Mouse (Mus musculus): ENCODE data around the gene Mindy1. TPM values are rescaled to one million over a fixed set of nuclear protein-coding genes. Genes with fewer than 3 reads are reported as not detected.
"Not testable (repeated sequence)": the region's sequence is repeated elsewhere in the genome, so short reads cannot be mapped to it uniquely, and the experiment has no call there.

Mindy1 gene
- polyA plus RNA-seq, 1 experiment from 2014 or later: 42.5 TPM

DNA sequence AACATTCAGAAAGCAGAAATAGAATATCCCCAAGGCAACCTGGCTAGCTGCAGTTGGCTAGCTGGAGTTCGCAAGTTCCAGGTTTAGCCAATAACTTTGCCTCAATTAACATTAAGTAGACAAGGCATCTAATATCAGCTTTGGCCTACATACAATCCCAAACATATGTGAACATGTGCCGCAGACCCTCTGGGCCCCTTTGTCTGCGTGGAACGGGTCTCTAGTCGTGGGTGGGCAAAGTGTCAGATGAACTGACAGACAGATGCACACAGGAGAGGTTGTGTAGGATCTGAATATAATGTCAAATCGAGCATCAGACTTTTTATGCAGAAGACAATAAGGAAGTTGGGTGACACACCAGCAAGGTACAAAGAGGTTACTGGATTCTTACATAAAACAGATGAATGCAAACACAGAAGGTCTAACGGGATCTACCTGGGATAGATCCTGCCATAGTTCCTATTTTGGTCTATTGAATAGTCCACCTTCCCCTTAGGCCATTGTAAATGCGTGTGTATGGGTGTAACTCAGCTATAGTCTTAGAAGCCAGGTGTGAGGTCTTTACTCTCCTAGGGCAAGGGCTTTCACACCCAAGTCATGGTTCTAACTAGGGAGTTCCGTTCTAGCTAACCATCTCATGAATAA is 62.3 kb downstream of the Mindy1 start:
- H3K9ac ChIP-seq (ENCODE audit: low read depth, low read length); H3K4me1 ChIP-seq (ENCODE audit: control insufficient read depth, insufficient read depth, low read length); ATAC-seq; H3K4me2 ChIP-seq (ENCODE audit: low read length); H3K27ac ChIP-seq (ENCODE audit: low read length); H3K4me3 ChIP-seq (ENCODE audit: low read depth, low read length); H3K27me3 ChIP-seq (ENCODE audit: control insufficient read depth, insufficient read depth, low read depth, low read length); H3K9me3 ChIP-seq (replicated peaks; ENCODE audit: control insufficient read depth, low read length, poor library complexity, severe bottlenecking): not testable (repeated sequence)
- 96% methylated on average over 9 of the region's 9 CpGs for WGBS
- peaks cover 61% of the 10 kb centered on the region for H3K36me3 ChIP-seq (ENCODE audit: control insufficient read depth, insufficient read depth, low read length)

Other genes with a start within 250 kb of the Mindy1 start
- gene Psmd4, start 238.7 kb upstream of the Mindy1 start, polyA plus RNA-seq (2015; fragmentation: Nextera tagmentation; extraction: Ambion mirVana): 253 and 254 TPM in 2 replicates
- 15.0 and 17.0 TPM in 2 replicates for gene Pip5k1a, start 174.4 kb upstream of the Mindy1 start, polyA plus RNA-seq (2015; fragmentation: Nextera tagmentation; extraction: Ambion mirVana)
- gene Vps72, start 170.3 kb upstream of the Mindy1 start, polyA plus RNA-seq (2015; fragmentation: Nextera tagmentation; extraction: Ambion mirVana): 170 and 184 TPM in 2 replicates
- gene Tmod4, start 156.9 kb upstream of the Mindy1 start, polyA plus RNA-seq (2015; fragmentation: Nextera tagmentation; extraction: Ambion mirVana): 1.1 TPM in 2 replicates
- gene Scnm1, start 147.3 kb upstream of the Mindy1 start, polyA plus RNA-seq (2015; fragmentation: Nextera tagmentation; extraction: Ambion mirVana): 79.5 and 79.8 TPM in 2 replicates
- gene Lysmd1, start 147.3 kb upstream of the Mindy1 start, polyA plus RNA-seq (2015; fragmentation: Nextera tagmentation; extraction: Ambion mirVana): 53.8 and 57.6 TPM in 2 replicates
- gene Tnfaip8l2, start 139.0 kb upstream of the Mindy1 start, polyA plus RNA-seq (2015; fragmentation: Nextera tagmentation; extraction: Ambion mirVana): 2.6 and 3.2 TPM in 2 replicates
- gene Sema6c, start 120.9 kb upstream of the Mindy1 start, polyA plus RNA-seq (2015; fragmentation: Nextera tagmentation; extraction: Ambion mirVana): 18.9 and 20.9 TPM in 2 replicates
- 2.4 and 3.0 TPM in 2 replicates for gene Gabpb2, start 63.4 kb upstream of the Mindy1 start, polyA plus RNA-seq (2015; fragmentation: Nextera tagmentation; extraction: Ambion mirVana)
- gene Cdc42se1, start 52.6 kb upstream of the Mindy1 start, polyA plus RNA-seq (2015; fragmentation: Nextera tagmentation; extraction: Ambion mirVana): 46.6 and 50.9 TPM in 2 replicates
- gene Mllt11, start 49.2 kb upstream of the Mindy1 start, polyA plus RNA-seq (2015; fragmentation: Nextera tagmentation; extraction: Ambion mirVana): 336 and 438 TPM in 2 replicates
- gene Gm128, start 39.7 kb upstream of the Mindy1 start, polyA plus RNA-seq (2015; fragmentation: Nextera tagmentation; extraction: Ambion mirVana): 0.21 and 0.24 TPM in 2 replicates
- 0.30 TPM in 1 of 2 replicates, not detected in the other for gene Bnipl, start 30.2 kb upstream of the Mindy1 start, polyA plus RNA-seq (2015; fragmentation: Nextera tagmentation; extraction: Ambion mirVana)
- gene Prune1, start 731 bp downstream of the Mindy1 start, polyA plus RNA-seq (2015; fragmentation: Nextera tagmentation; extraction: Ambion mirVana): 81.4 and 84.3 TPM in 2 replicates
- gene Anxa9, start 25.8 kb downstream of the Mindy1 start, polyA plus RNA-seq (2015; fragmentation: Nextera tagmentation; extraction: Ambion mirVana): 0.23 and 0.34 TPM in 2 replicates
- gene Cers2, start 33.4 kb downstream of the Mindy1 start, polyA plus RNA-seq (2015; fragmentation: Nextera tagmentation; extraction: Ambion mirVana): 89.6 and 101 TPM in 2 replicates
- 42.3 and 43.3 TPM in 2 replicates for gene Setdb1, start 75.9 kb downstream of the Mindy1 start, polyA plus RNA-seq (2015; fragmentation: Nextera tagmentation; extraction: Ambion mirVana)
- not detected in 2 replicates for gene 4930558C23Rik, start 121.5 kb downstream of the Mindy1 start, polyA plus RNA-seq (2015; fragmentation: Nextera tagmentation; extraction: Ambion mirVana)
- 18.4 and 18.8 TPM in 2 replicates for gene Arnt, start 153.0 kb downstream of the Mindy1 start, polyA plus RNA-seq (2015; fragmentation: Nextera tagmentation; extraction: Ambion mirVana)
- gene Ctsk, start 217.9 kb downstream of the Mindy1 start, polyA plus RNA-seq (2015; fragmentation: Nextera tagmentation; extraction: Ambion mirVana): 5.7 and 10.8 TPM in 2 replicates
- gene Ctss, start 245.4 kb downstream of the Mindy1 start, polyA plus RNA-seq (2015; fragmentation: Nextera tagmentation; extraction: Ambion mirVana): 10.4 and 11.6 TPM in 2 replicates